Mouse (Mus musculus) liver, adult (tissue): ENCODE results near the gene Nipsnap3a.

ENCODE experiments used
- GATA4 ChIP-seq: IDR thresholded peaks from 2 replicates; pipeline ENCODE4 v1.6.1; 2014; ENCODE audit warnings: mild to moderate bottlenecking, low read length; ENCODE audit not compliant: insufficient replicate concordance

Nipsnap3a gene

GRCm38 (mm10) chr4:53024397-53024796 is 35.3 kb downstream of the Nipsnap3a start:
- no peak for TF ChIP-seq GATA4

- no peak for TF ChIP-seq GATA4
These were observed 38.7 kb downstream of the Nipsnap3a start for GRCm38 (mm10) chr4:53027811-53028210.

- TF ChIP-seq GATA4 = no peak
These were observed 41.4 kb downstream of the Nipsnap3a start for GRCm38 (mm10) chr4:53030326-53030948.

GRCm38 (mm10) chr4:53043819-53044218 is 54.7 kb downstream of the Nipsnap3a start:
- TF ChIP-seq GATA4 = no peak

- TF ChIP-seq GATA4 = no peak
These were observed 56.7 kb downstream of the Nipsnap3a start for GRCm38 (mm10) chr4:53045807-53046206.

GRCm38 (mm10) chr4:53046238-53047022 is 57.4 kb downstream of the Nipsnap3a start:
- no peak for TF ChIP-seq GATA4
